Mouse (Mus musculus) embryonic facial prominence, embryonic 11.5 days (tissue): Measurements from ENCODE around the gene Cyp2ab1. TPM values are rescaled to one million over a fixed set of nuclear protein-coding genes. Genes with fewer than 3 reads are reported as not detected.

ENCODE experiments used
- ATAC-seq: fragments of 200-750 bp; cut with Nextera tagmentation; replicated peaks from 2 replicates; pipeline ENCODE4 v1.8.0; 2017; ENCODE audit warnings: low read depth; ENCODE audit not compliant: insufficient number of reproducible peaks, low FRiP score, low TSS enrichment
- DNase-seq: peaks from one replicate; pipeline ENCODE4 v3.0.0-alpha.2; 2015; ENCODE audit warnings: low spot score
- H3K27ac ChIP-seq: fragments of 300-500 bp; sonication (generic); replicated peaks from 2 replicates; pipeline ENCODE4 v1.5.1; 2014; ENCODE audit warnings: mild to moderate bottlenecking, low read depth, low read length, control low read depth
- H3K27me3 ChIP-seq: fragments of 300-500 bp; sonication (generic); 2 replicates; pipeline ENCODE4 v1.6.1; 2014; ENCODE audit warnings: mild to moderate bottlenecking, low read length, moderate library complexity, mixed read lengths; ENCODE audit not compliant: control insufficient read depth, insufficient read depth
- H3K36me3 ChIP-seq: fragments of 300-500 bp; sonication (generic); replicated peaks from 2 replicates; pipeline ENCODE4 v1.6.1; 2014; ENCODE audit warnings: low read depth, mild to moderate bottlenecking, low read length, moderate library complexity, mixed read lengths; ENCODE audit not compliant: control insufficient read depth, insufficient read depth
- H3K4me1 ChIP-seq: fragments of 300-500 bp; sonication (generic); 2 replicates; pipeline ENCODE4 v1.6.1; 2014; ENCODE audit warnings: low read length, mixed read lengths; ENCODE audit not compliant: control insufficient read depth, insufficient read depth
- H3K4me2 ChIP-seq: fragments of 300-500 bp; sonication (generic); 2 replicates; pipeline ENCODE4 v1.6.1; 2014; ENCODE audit warnings: low read depth, mild to moderate bottlenecking, control low read depth, low read length, moderate library complexity
- H3K4me3 ChIP-seq: fragments of 300-500 bp; sonication (generic); 2 replicates; pipeline ENCODE4 v1.5.1; 2014; ENCODE audit warnings: low read depth, low read length, control low read depth
- H3K9ac ChIP-seq: fragments of 300-500 bp; sonication (generic); replicated peaks from 2 replicates; pipeline ENCODE4 v1.6.1; 2014; ENCODE audit warnings: mild to moderate bottlenecking, control low read depth, low read length
- H3K9me3 ChIP-seq: fragments of 300-500 bp; sonication (generic); replicated peaks from 2 replicates; pipeline ENCODE4 v1.6.1; 2016; ENCODE audit warnings: mild to moderate bottlenecking, low read length, inconsistent platforms, mixed read lengths; ENCODE audit not compliant: control insufficient read depth
- WGBS: fragments of 180-500 bp; shearing (Covaris S2); extraction: QIAGEN DNeasy Blood & Tissue Kit; methylation state at CpG from one replicate; pipeline ENCODE4 v1.1.7; 2014; 5-methylcytosine and 5-hydroxymethylcytosine counted together
- polyA plus RNA-seq: library from polyadenylated mRNA; unstranded; fragments of >200 nt; fragmentation: Nextera tagmentation; extraction: Ambion mirVana; gene quantifications from 2 replicates; pipeline ENCODE4 v1.2.1, GENCODE M21; 2014

Gene Cyp2ab1
- polyA plus RNA-seq, 1 experiment from 2014 or later = not detected

GRCm38 (mm10) chr16:20315266-20315665 lies 9.9 kb downstream of the Cyp2ab1 start:
- 82% methylated on average over 4 of the region's 4 CpGs for WGBS
- ATAC-seq = no peak
- no peak overlapping the region for H3K9ac ChIP-seq
- no peaks in the 10 kb centered on the region for H3K4me1 ChIP-seq
- H3K9me3 ChIP-seq = no peaks in the 10 kb centered on the region
- H3K4me2 ChIP-seq = no peak overlapping the region
- no peaks in the 10 kb centered on the region for H3K27me3 ChIP-seq
- no peak overlapping the region for H3K4me3 ChIP-seq
- no peak overlapping the region for H3K27ac ChIP-seq
- no peaks in the 10 kb centered on the region for H3K36me3 ChIP-seq
- DNase-seq = no peak

GRCm38 (mm10) chr16:20312272-20312671 lies 12.9 kb downstream of the Cyp2ab1 start:
- DNase-seq = no peak
- Histone ChIP-seq H3K4me3 (no peak overlapping the region), H3K9ac (no peak overlapping the region), H3K27me3 (no peaks in the 10 kb centered on the region), H3K27ac (no peak overlapping the region), H3K36me3 (no peaks in the 10 kb centered on the region), H3K4me1 (no peaks in the 10 kb centered on the region), H3K4me2 (no peak overlapping the region), H3K9me3 (no peaks in the 10 kb centered on the region)
- ATAC-seq = no peak
- 69% methylated on average over 14 of the region's 14 CpGs for WGBS

- no peaks in the 10 kb centered on the region for H3K4me1 ChIP-seq
- H3K36me3 ChIP-seq = no peaks in the 10 kb centered on the region
- WGBS = 0% methylated on average over 51 of the region's 52 CpGs
- no peak within 1 kb of the TSS for H3K27ac ChIP-seq
- H3K27me3 ChIP-seq = no peaks in the 10 kb centered on the region
- ATAC-seq = peak; percentile 82
- no peaks in the 10 kb centered on the region for H3K9me3 ChIP-seq
- peak within 1 kb of the TSS; percentile 90 for H3K4me3 ChIP-seq
- peak within 1 kb of the TSS; percentile 54 for H3K4me2 ChIP-seq
- peak; percentile 93 for DNase-seq
- peak within 1 kb of the TSS; percentile 84 for H3K9ac ChIP-seq
Measured at GRCm38 (mm10) chr16:20301770-20302649, 23.2 kb downstream of the Cyp2ab1 start, which contains the start of gene Parl. TSS of gene Parl (minus strand) at chr16:20302387.

GRCm38 (mm10) chr16:20300076-20300475 lies 25.1 kb downstream of the Cyp2ab1 start:
- Histone ChIP-seq H3K36me3 (no peaks in the 10 kb centered on the region; the same call in 1 of the 2 replicates), H3K9ac (no peak overlapping the region), H3K27me3 (no peaks in the 10 kb centered on the region), H3K4me3 (no peak overlapping the region), H3K9me3 (no peaks in the 10 kb centered on the region), H3K27ac (no peak overlapping the region), H3K4me1 (no peaks in the 10 kb centered on the region), H3K4me2 (no peak overlapping the region)
- ATAC-seq = no peak
- no peak for DNase-seq
- WGBS = 90% methylated on average over 2 of the region's 2 CpGs

GRCm38 (mm10) chr16:20280238-20280637 lies 45.0 kb downstream of the Cyp2ab1 start:
- no peak for ATAC-seq
- Histone ChIP-seq H3K4me1 (no peaks in the 10 kb centered on the region), H3K27me3 (no peaks in the 10 kb centered on the region), H3K36me3 (no peaks in the 10 kb centered on the region; the same call in none of the 2 replicates), H3K9ac (no peak overlapping the region), H3K27ac (no peak overlapping the region), H3K4me3 (no peak overlapping the region), H3K9me3 (no peaks in the 10 kb centered on the region), H3K4me2 (no peak overlapping the region)
- DNase-seq = no peak
- WGBS = 86% methylated on average over 4 of the region's 4 CpGs

GRCm38 (mm10) chr16:20279395-20279794 lies 45.8 kb downstream of the Cyp2ab1 start:
- H3K4me2 ChIP-seq = no peak overlapping the region
- no peak overlapping the region for H3K4me3 ChIP-seq
- H3K9ac ChIP-seq = no peak overlapping the region
- H3K27ac ChIP-seq = no peak overlapping the region
- no peak for ATAC-seq
- H3K36me3 ChIP-seq = no peaks in the 10 kb centered on the region; the same call in 1 of the 2 replicates
- 94% methylated on average over 5 of the region's 5 CpGs for WGBS
- no peaks in the 10 kb centered on the region for H3K27me3 ChIP-seq
- H3K4me1 ChIP-seq = no peaks in the 10 kb centered on the region
- H3K9me3 ChIP-seq = no peaks in the 10 kb centered on the region
- DNase-seq = no peak

- H3K36me3 ChIP-seq = no peaks in the 10 kb centered on the region
- no peak overlapping the region for H3K4me3 ChIP-seq
- DNase-seq = no peak
- no peak overlapping the region for H3K27ac ChIP-seq
- no peaks in the 10 kb centered on the region for H3K9me3 ChIP-seq
- no peak for ATAC-seq
- H3K27me3 ChIP-seq = no peaks in the 10 kb centered on the region
- no peaks in the 10 kb centered on the region for H3K4me1 ChIP-seq
- H3K4me2 ChIP-seq = no peak overlapping the region
- WGBS = 51% methylated on average over 3 of the region's 3 CpGs
- no peak overlapping the region for H3K9ac ChIP-seq
Measured at GRCm38 (mm10) chr16:20272994-20273393, 52.2 kb downstream of the Cyp2ab1 start.

GRCm38 (mm10) chr16:20271339-20271738 lies 53.9 kb downstream of the Cyp2ab1 start:
- Histone ChIP-seq H3K4me3 (no peak overlapping the region), H3K4me1 (no peaks in the 10 kb centered on the region), H3K27me3 (no peaks in the 10 kb centered on the region), H3K9me3 (no peaks in the 10 kb centered on the region), H3K27ac (no peak overlapping the region), H3K9ac (no peak overlapping the region), H3K36me3 (no peaks in the 10 kb centered on the region), H3K4me2 (no peak overlapping the region)
- WGBS = 80% methylated on average over 4 of the region's 4 CpGs
- ATAC-seq (no peak), DNase-seq (no peak)
